Mouse (Mus musculus): ENCODE measurements around the gene Lin7c. TPM values are rescaled to one million over a fixed set of nuclear protein-coding genes. Genes with fewer than 3 reads are reported as not detected.

Gene Lin7c
- total RNA-seq, 2 experiments from 2014 or later = 22.5 to 27.8 TPM

GRCm38 (mm10) chr2:109914601-109915000 is 23.9 kb downstream of the Lin7c start:
- intact Hi-C loops (cut with DNase I) = no loop called here

GRCm38 (mm10) chr2:109916782-109917495 is 26.3 kb downstream of the Lin7c start:
- intact Hi-C loops (cut with DNase I) = loop anchor here (5.0 kb wide), 3 partner anchors 55 to 100 kb away; partner anchors contain the start of gene Ccdc34

More at GRCm38 (mm10) chr2:109914601-109915000, 23.9 kb downstream of the Lin7c start:
- DNase-seq = no peak

GRCm38 (mm10) chr2:109917496-109918413 is 27.1 kb downstream of the Lin7c start, which contains the start of gene Lgr4:
Gene Lgr4 (plus strand): TSS chr2:109917647.
- intact Hi-C loops (cut with DNase I) = loop anchor here (5.0 kb wide), 3 partner anchors 55 to 100 kb away; partner anchors contain the start of gene Ccdc34
- DNase-seq = peak; percentile 91 to 94

More at GRCm38 (mm10) chr2:109916782-109917495, 26.3 kb downstream of the Lin7c start:
- DNase-seq = no peak

GRCm38 (mm10) chr2:109918592-109919262 is 28.1 kb downstream of the Lin7c start:
- intact Hi-C loops (cut with DNase I) = loop anchor here (5.0 kb wide), 3 partner anchors 54 to 99 kb away; partner anchors contain the start of gene Ccdc34
- no peak for DNase-seq

GRCm38 (mm10) chr2:109920471-109920870 is 29.8 kb downstream of the Lin7c start:
- DNase-seq = no peak
- intact Hi-C loops (cut with DNase I) = no loop called here

GRCm38 (mm10) chr2:109921298-109922035 is 30.8 kb downstream of the Lin7c start:
- no peak for DNase-seq
- intact Hi-C loops (cut with DNase I) = no loop called here

GRCm38 (mm10) chr2:109922306-109922705 is 31.7 kb downstream of the Lin7c start:
- no peak for DNase-seq
- intact Hi-C loops (cut with DNase I) = no loop called here

- no peak for DNase-seq
Measured at GRCm38 (mm10) chr2:109923031-109923430, 32.4 kb downstream of the Lin7c start.

GRCm38 (mm10) chr2:109923945-109924344 is 33.3 kb downstream of the Lin7c start:
- no peak for DNase-seq
- intact Hi-C loops (cut with DNase I) = no loop called here

More at GRCm38 (mm10) chr2:109923031-109923430, 32.4 kb downstream of the Lin7c start:
- intact Hi-C loops (cut with DNase I) = no loop called here

- no peak for DNase-seq
- intact Hi-C loops (cut with DNase I) = no loop called here
Measured at GRCm38 (mm10) chr2:109926984-109927383, 36.3 kb downstream of the Lin7c start.

- DNase-seq = no peak
- intact Hi-C loops (cut with DNase I) = no loop called here
Measured at GRCm38 (mm10) chr2:109927446-109927845, 36.8 kb downstream of the Lin7c start.

GRCm38 (mm10) chr2:109927876-109928275 is 37.2 kb downstream of the Lin7c start:
- DNase-seq = no peak
- intact Hi-C loops (cut with DNase I) = no loop called here

- intact Hi-C loops (cut with DNase I) = no loop called here
- DNase-seq = no peak
Measured at GRCm38 (mm10) chr2:109928791-109929190, 38.1 kb downstream of the Lin7c start.

- no peak for DNase-seq
- intact Hi-C loops (cut with DNase I) = no loop called here
Measured at GRCm38 (mm10) chr2:109929256-109929655, 38.6 kb downstream of the Lin7c start.

GRCm38 (mm10) chr2:109930366-109930765 is 39.7 kb downstream of the Lin7c start:
- no peak for DNase-seq
- intact Hi-C loops (cut with DNase I) = no loop called here

- no peak for DNase-seq
- intact Hi-C loops (cut with DNase I) = no loop called here
Measured at GRCm38 (mm10) chr2:109930771-109931170, 40.1 kb downstream of the Lin7c start.

- DNase-seq = no peak
- intact Hi-C loops (cut with DNase I) = no loop called here
Measured at GRCm38 (mm10) chr2:109931978-109932780, 41.5 kb downstream of the Lin7c start.

GRCm38 (mm10) chr2:109933151-109933550 is 42.5 kb downstream of the Lin7c start:
- intact Hi-C loops (cut with DNase I) = no loop called here
- DNase-seq = no peak

- no peak for DNase-seq
- intact Hi-C loops (cut with DNase I) = no loop called here
Measured at GRCm38 (mm10) chr2:109934086-109934485, 43.4 kb downstream of the Lin7c start.
